Mouse (Mus musculus): ENCODE data around the gene Olfr1453. TPM values are rescaled to one million over a fixed set of nuclear protein-coding genes. Genes with fewer than 3 reads are reported as not detected.
"Not testable (repeated sequence)": the region's sequence is repeated elsewhere in the genome, so short reads cannot be mapped to it uniquely, and the experiment has no call there.

Olfr1453 gene
- polyA plus RNA-seq (2012; ENCODE audit: insufficient read depth, insufficient read length, low replicate concordance, missing spikeins), result not detected in 2 replicates

GRCm38 (mm10) chr19:13028227-13028626 lies at the start of gene Olfr1453:
TSS of gene Olfr1453 (minus strand) at chr19:13028327.
- 35% methylated on average over 1 of the region's 1 CpGs for WGBS
- no peak for TF ChIP-seq CTCF (IDR thresholded peaks at IDR 0.05; ENCODE audit: insufficient read depth, low read depth, low read length)
- TF ChIP-seq POLR2A (IDR thresholded peaks at IDR 0.05; ENCODE audit: insufficient read depth, low read depth, low read length), result no peak
- H3K4me1 ChIP-seq (ENCODE audit: control insufficient read depth, insufficient read depth, low read length), result no peaks in the 10 kb centered on the region
- H3K27ac ChIP-seq (ENCODE audit: insufficient read depth, low read depth, low read length), result no peak within 1 kb of the TSS
- no peak within 1 kb of the TSS for H3K4me3 ChIP-seq (ENCODE audit: insufficient read depth, low read depth, low read length)

GRCm38 (mm10) chr19:13060310-13060709 lies 32.2 kb upstream of the Olfr1453 start, which contains the start of gene Olfr1454:
TSS of gene Olfr1454 (plus strand) at chr19:13060610.
- TF ChIP-seq CTCF (IDR thresholded peaks at IDR 0.05; ENCODE audit: insufficient read depth, low read depth, low read length), result no peak
- TF ChIP-seq POLR2A (IDR thresholded peaks at IDR 0.05; ENCODE audit: insufficient read depth, low read depth, low read length), result no peak
- 59% methylated on average over 2 of the region's 2 CpGs for WGBS
- Histone ChIP-seq H3K4me3 (ENCODE audit: insufficient read depth, low read depth, low read length) (no peak within 1 kb of the TSS), H3K4me1 (ENCODE audit: control insufficient read depth, insufficient read depth, low read length) (no peaks in the 10 kb centered on the region), H3K27ac (ENCODE audit: insufficient read depth, low read depth, low read length) (no peak within 1 kb of the TSS)

- H3K4me1 ChIP-seq (ENCODE audit: control insufficient read depth, insufficient read depth, low read length), result no peaks in the 10 kb centered on the region
- no peak within 1 kb of the TSS for H3K4me3 ChIP-seq (ENCODE audit: insufficient read depth, low read depth, low read length)
- WGBS, result 73% methylated on average over 2 of the region's 2 CpGs
- H3K27ac ChIP-seq (ENCODE audit: insufficient read depth, low read depth, low read length), result no peak within 1 kb of the TSS
- TF ChIP-seq POLR2A (IDR thresholded peaks at IDR 0.05; ENCODE audit: insufficient read depth, low read depth, low read length) (no peak), CTCF (IDR thresholded peaks at IDR 0.05; ENCODE audit: insufficient read depth, low read depth, low read length) (no peak)
These were observed 33.4 kb downstream of the Olfr1453 start, which contains the start of gene Olfr1451 for GRCm38 (mm10) chr19:12994714-12995113. TSS of gene Olfr1451 (plus strand) at chr19:12995014.

- H3K4me3 ChIP-seq (ENCODE audit: insufficient read depth, low read depth, low read length); H3K27ac ChIP-seq (ENCODE audit: insufficient read depth, low read depth, low read length); H3K4me1 ChIP-seq (ENCODE audit: control insufficient read depth, insufficient read depth, low read length): not testable (repeated sequence)
- WGBS, result 93% methylated on average over 4 of the region's 4 CpGs
These were observed 35.8 kb downstream of the Olfr1453 start for GRCm38 (mm10) chr19:12992316-12992715.

Other genes starting within 250 kb of the Olfr1453 start
- gene Zfp91, start 232.2 kb downstream of the Olfr1453 start, polyA plus RNA-seq (2012; ENCODE audit: insufficient read depth, insufficient read length, low replicate concordance, missing spikeins), result 94.6 and 138 TPM in 2 replicates
- not detected in 2 replicates for gene Lpxn, start 232.1 kb downstream of the Olfr1453 start, polyA plus RNA-seq (2012; ENCODE audit: insufficient read depth, insufficient read length, low replicate concordance, missing spikeins)
- not detected in 2 replicates for gene Gm5244, start 181.6 kb downstream of the Olfr1453 start, polyA plus RNA-seq (2012; ENCODE audit: insufficient read depth, insufficient read length, low replicate concordance, missing spikeins)
- not detected in 2 replicates for gene Olfr1444, start 171.0 kb downstream of the Olfr1453 start, polyA plus RNA-seq (2012; ENCODE audit: insufficient read depth, insufficient read length, low replicate concordance, missing spikeins)
- gene Olfr1445, start 144.5 kb downstream of the Olfr1453 start, polyA plus RNA-seq (2012; ENCODE audit: insufficient read depth, insufficient read length, low replicate concordance, missing spikeins), result not detected in 2 replicates
- not detected in 2 replicates for gene Olfr1446, start 134.8 kb downstream of the Olfr1453 start, polyA plus RNA-seq (2012; ENCODE audit: insufficient read depth, insufficient read length, low replicate concordance, missing spikeins)
- gene Olfr1447, start 124.6 kb downstream of the Olfr1453 start, polyA plus RNA-seq (2012; ENCODE audit: insufficient read depth, insufficient read length, low replicate concordance, missing spikeins), result not detected in 2 replicates
- not detected in 2 replicates for gene Olfr1448, start 103.9 kb downstream of the Olfr1453 start, polyA plus RNA-seq (2012; ENCODE audit: insufficient read depth, insufficient read length, low replicate concordance, missing spikeins)
- not detected in 2 replicates for gene Olfr1449, start 97.5 kb downstream of the Olfr1453 start, polyA plus RNA-seq (2012; ENCODE audit: insufficient read depth, insufficient read length, low replicate concordance, missing spikeins)
- not detected in 2 replicates for gene Olfr1450, start 78.1 kb downstream of the Olfr1453 start, polyA plus RNA-seq (2012; ENCODE audit: insufficient read depth, insufficient read length, low replicate concordance, missing spikeins)
- not detected in 2 replicates for gene Olfr1451, start 33.3 kb downstream of the Olfr1453 start, polyA plus RNA-seq (2012; ENCODE audit: insufficient read depth, insufficient read length, low replicate concordance, missing spikeins)
- gene Olfr1454, start 32.3 kb upstream of the Olfr1453 start, polyA plus RNA-seq (2012; ENCODE audit: insufficient read depth, insufficient read length, low replicate concordance, missing spikeins), result not detected in 2 replicates
- gene Olfr1457, start 69.6 kb upstream of the Olfr1453 start, polyA plus RNA-seq (2012; ENCODE audit: insufficient read depth, insufficient read length, low replicate concordance, missing spikeins), result not detected in 2 replicates
- not detected in 2 replicates for gene Olfr1458, start 78.4 kb upstream of the Olfr1453 start, polyA plus RNA-seq (2012; ENCODE audit: insufficient read depth, insufficient read length, low replicate concordance, missing spikeins)
- gene Olfr1459, start 121.2 kb upstream of the Olfr1453 start, polyA plus RNA-seq (2012; ENCODE audit: insufficient read depth, insufficient read length, low replicate concordance, missing spikeins), result not detected in 2 replicates
- not detected in 2 replicates for gene Olfr1461, start 134.7 kb upstream of the Olfr1453 start, polyA plus RNA-seq (2012; ENCODE audit: insufficient read depth, insufficient read length, low replicate concordance, missing spikeins)
- not detected in 2 replicates for gene Olfr1462, start 157.4 kb upstream of the Olfr1453 start, polyA plus RNA-seq (2012; ENCODE audit: insufficient read depth, insufficient read length, low replicate concordance, missing spikeins)
- not detected in 2 replicates for gene Olfr1463, start 203.0 kb upstream of the Olfr1453 start, polyA plus RNA-seq (2012; ENCODE audit: insufficient read depth, insufficient read length, low replicate concordance, missing spikeins)